Mouse (Mus musculus): ENCODE results near the gene Smg6. TPM values are rescaled to one million over a fixed set of nuclear protein-coding genes. Genes with fewer than 3 reads are reported as not detected.

Gene Smg6
- polyA plus RNA-seq, 1 experiment from 2014 or later, result 11.2 TPM

DNA sequence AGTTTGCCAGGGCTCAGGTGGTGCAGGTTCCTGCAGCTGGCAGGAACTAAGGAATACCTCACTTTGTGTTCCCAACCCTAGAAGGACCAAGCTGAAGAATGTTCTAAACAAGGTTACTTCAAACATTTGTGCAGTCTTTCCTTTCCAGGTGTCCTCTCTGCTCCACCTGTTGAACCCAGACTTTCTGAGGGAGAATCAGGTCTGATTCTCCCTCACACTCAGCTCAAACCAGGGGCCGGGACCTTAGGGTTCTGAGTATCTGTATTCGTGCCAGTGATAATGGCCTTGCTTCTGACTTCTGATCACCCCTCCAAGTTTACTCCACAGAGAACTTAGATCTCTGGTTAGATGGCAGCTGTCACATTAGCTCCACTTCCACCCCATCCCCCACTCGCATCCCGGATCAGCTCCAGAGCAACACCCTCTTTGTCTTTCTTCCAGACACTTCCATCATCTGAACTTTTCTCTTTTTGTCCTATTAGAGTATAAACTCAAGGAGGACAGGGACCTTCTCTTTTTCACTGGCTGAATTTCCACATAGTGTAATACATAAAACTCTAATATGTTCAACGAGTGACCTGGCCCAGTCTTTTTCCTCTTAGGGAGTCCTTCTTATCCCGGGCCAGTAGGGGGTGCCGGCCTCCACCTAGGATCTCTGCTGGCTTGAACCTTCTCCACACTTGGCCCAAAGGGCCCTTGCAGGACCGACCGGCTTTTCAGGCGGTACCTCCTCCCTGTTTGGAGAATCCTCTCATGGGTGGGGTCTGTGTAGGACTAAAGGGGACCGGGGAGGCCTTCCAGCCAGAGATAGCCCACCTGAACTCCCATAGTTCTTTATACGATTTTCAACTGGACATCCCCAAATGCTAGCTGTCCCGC, 267.0 kb downstream of the Smg6 start:
- 26% methylated on average over 13 of the region's 13 CpGs for WGBS

DNA sequence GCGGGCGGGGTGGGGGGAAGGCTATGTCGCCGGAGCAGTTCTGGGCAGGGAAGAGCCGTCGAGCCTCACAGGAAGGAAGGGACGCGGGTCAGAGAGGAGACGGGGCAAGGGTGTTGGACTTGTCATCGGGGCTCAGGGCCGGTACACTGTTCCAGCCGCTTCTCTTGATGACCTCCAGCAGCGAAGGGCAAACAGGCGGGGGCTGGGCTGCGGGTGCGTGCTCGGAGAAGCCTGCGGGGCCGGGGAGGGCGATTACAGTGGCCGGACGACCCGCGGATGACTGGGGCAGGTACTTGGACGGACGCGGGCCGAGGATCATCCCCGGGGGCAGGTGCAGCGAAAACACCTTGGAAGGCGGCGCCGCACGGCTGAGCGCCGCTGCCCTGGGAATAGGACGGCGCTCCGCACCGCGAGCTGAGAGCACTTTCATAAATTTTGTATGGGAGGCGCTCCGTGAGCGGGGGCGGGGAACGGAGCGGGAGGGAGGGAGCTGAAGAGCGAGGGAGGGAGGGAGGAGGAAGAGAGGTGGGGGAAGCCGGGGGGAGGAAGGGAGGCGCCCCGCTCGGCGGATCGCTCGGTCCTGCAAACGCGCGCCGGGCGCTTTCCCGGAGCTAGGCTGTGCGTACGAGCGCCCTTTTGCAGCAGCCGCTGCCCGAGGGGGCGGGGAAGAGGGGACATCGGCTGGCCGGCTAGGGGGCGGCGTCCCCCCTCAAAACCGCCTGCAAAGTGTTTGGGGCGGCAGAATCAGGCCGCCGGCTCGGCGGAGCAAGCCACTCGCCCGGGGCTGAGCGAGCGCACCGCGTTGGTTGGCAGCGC, 267.8 kb downstream of the Smg6 start, which contains the start of gene Rtn4rl1:
Rtn4rl1 (plus strand) TSS at position 528 of the 816 bp plus-strand sequence.
- peak; percentile 55 for ATAC-seq (replicated peaks; ENCODE audit: extremely low read depth, insufficient read depth, low FRiP score)
- Histone ChIP-seq H3K36me3 (ENCODE audit: control insufficient read depth, insufficient read depth) (no peaks in the 10 kb centered on the region), H3K27ac (ENCODE audit: low read length) (peak within 1 kb of the TSS; percentile 91), H3K9me3 (replicated peaks; ENCODE audit: control insufficient read depth, low read length) (no peaks in the 10 kb centered on the region), H3K9ac (ENCODE audit: low read length) (peak within 1 kb of the TSS; percentile 81), H3K4me1 (ENCODE audit: control insufficient read depth, insufficient read depth, low read length) (peaks cover 50% of the 10 kb centered on the region), H3K4me2 (ENCODE audit: low read depth, low read length) (peak within 1 kb of the TSS; percentile 81), H3K27me3 (ENCODE audit: control insufficient read depth, insufficient read depth, low read length) (peaks cover 11% of the 10 kb centered on the region), H3K4me3 (ENCODE audit: low read length) (peak within 1 kb of the TSS; percentile 70)
- under 1% methylated on average over 74 of the region's 84 CpGs for WGBS

More for the DNA sequence above, 267.0 kb downstream of the Smg6 start:
- no peaks in the 10 kb centered on the region for H3K9me3 ChIP-seq (replicated peaks; ENCODE audit: control insufficient read depth, low read length)
- peak overlapping the region; percentile 70 for H3K4me3 ChIP-seq (ENCODE audit: low read length)
- H3K4me1 ChIP-seq (ENCODE audit: control insufficient read depth, insufficient read depth, low read length), result peaks cover 50% of the 10 kb centered on the region
- peak overlapping the region; percentile 91 for H3K27ac ChIP-seq (ENCODE audit: low read length)
- peak overlapping the region; percentile 81 for H3K9ac ChIP-seq (ENCODE audit: low read length)
- H3K27me3 ChIP-seq (ENCODE audit: control insufficient read depth, insufficient read depth, low read length), result peaks cover 11% of the 10 kb centered on the region
- peak overlapping the region; percentile 81 for H3K4me2 ChIP-seq (ENCODE audit: low read depth, low read length)
- no peaks in the 10 kb centered on the region for H3K36me3 ChIP-seq (ENCODE audit: control insufficient read depth, insufficient read depth)
- ATAC-seq (replicated peaks; ENCODE audit: extremely low read depth, insufficient read depth, low FRiP score), result peak; percentile 70

- Histone ChIP-seq H3K36me3 (ENCODE audit: control insufficient read depth, insufficient read depth) (no peaks in the 10 kb centered on the region), H3K4me3 (ENCODE audit: low read length) (peak overlapping the region; percentile 70), H3K4me1 (ENCODE audit: control insufficient read depth, insufficient read depth, low read length) (peaks cover 46% of the 10 kb centered on the region), H3K4me2 (ENCODE audit: low read depth, low read length) (peak overlapping the region; percentile 81), H3K27ac (ENCODE audit: low read length) (peak overlapping the region; percentile 78), H3K9me3 (replicated peaks; ENCODE audit: control insufficient read depth, low read length) (no peaks in the 10 kb centered on the region), H3K9ac (ENCODE audit: low read length) (peak overlapping the region; percentile 81), H3K27me3 (ENCODE audit: control insufficient read depth, insufficient read depth, low read length) (peaks cover 11% of the 10 kb centered on the region)
- no peak for ATAC-seq (replicated peaks; ENCODE audit: extremely low read depth, insufficient read depth, low FRiP score)
- under 1% methylated on average over 52 of the region's 52 CpGs for WGBS
Observed at GRCm38 (mm10) chr11:75194121-75194849, 268.7 kb downstream of the Smg6 start.

DNA sequence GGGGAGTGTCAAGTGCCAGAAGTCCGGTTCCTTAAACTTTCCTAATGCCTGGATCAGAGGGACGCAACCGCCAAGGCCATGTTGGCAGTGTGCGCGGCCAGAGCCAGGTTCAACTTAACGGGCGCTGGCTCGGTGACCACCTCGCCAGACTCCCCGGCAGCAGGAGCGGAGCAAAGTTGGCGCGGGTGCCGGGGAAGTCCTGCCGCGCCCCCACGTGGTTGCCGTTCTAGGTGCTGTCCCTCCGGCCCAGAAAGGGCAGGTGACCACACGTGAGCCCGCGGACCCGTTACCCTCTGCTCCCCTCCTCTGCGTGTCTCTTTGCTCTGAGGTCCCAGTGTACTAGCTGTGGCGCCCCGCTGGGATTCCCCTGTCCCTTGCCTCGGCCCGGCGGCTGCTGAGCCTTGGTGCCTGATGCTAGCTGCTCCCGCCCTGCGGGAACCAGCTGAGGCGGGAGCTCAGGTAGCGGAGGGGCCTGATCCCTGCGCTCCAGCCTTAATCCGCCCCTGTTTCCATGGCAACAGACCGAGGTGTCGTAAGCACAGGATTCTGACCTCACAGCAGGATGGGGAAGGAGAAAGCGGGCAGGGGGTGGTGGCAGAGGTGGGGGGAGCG, 269.3 kb downstream of the Smg6 start:
- no peak for ATAC-seq (replicated peaks; ENCODE audit: extremely low read depth, insufficient read depth, low FRiP score)
- peak overlapping the region; percentile 81 for H3K4me2 ChIP-seq (ENCODE audit: low read depth, low read length)
- H3K4me3 ChIP-seq (ENCODE audit: low read length), result peak overlapping the region; percentile 70
- peaks cover 11% of the 10 kb centered on the region for H3K27me3 ChIP-seq (ENCODE audit: control insufficient read depth, insufficient read depth, low read length)
- H3K4me1 ChIP-seq (ENCODE audit: control insufficient read depth, insufficient read depth, low read length), result peaks cover 42% of the 10 kb centered on the region
- no peaks in the 10 kb centered on the region for H3K9me3 ChIP-seq (replicated peaks; ENCODE audit: control insufficient read depth, low read length)
- H3K27ac ChIP-seq (ENCODE audit: low read length), result peak overlapping the region; percentile 9; the same call in 1 of the 2 replicates
- H3K36me3 ChIP-seq (ENCODE audit: control insufficient read depth, insufficient read depth), result no peaks in the 10 kb centered on the region
- peak overlapping the region; percentile 81 for H3K9ac ChIP-seq (ENCODE audit: low read length)
- WGBS, result 1% methylated on average over 39 of the region's 39 CpGs

GRCm38 (mm10) chr11:75196131-75196530, 270.5 kb downstream of the Smg6 start:
- no peak overlapping the region for H3K27ac ChIP-seq (ENCODE audit: low read length)
- WGBS, result 75% methylated on average over 6 of the region's 6 CpGs
- ATAC-seq (replicated peaks; ENCODE audit: extremely low read depth, insufficient read depth, low FRiP score), result no peak
- H3K27me3 ChIP-seq (ENCODE audit: control insufficient read depth, insufficient read depth, low read length), result peaks cover 11% of the 10 kb centered on the region
- H3K4me3 ChIP-seq (ENCODE audit: low read length), result no peak overlapping the region
- H3K9me3 ChIP-seq (replicated peaks; ENCODE audit: control insufficient read depth, low read length), result no peaks in the 10 kb centered on the region
- no peak overlapping the region for H3K9ac ChIP-seq (ENCODE audit: low read length)
- H3K4me2 ChIP-seq (ENCODE audit: low read depth, low read length), result no peak overlapping the region
- no peaks in the 10 kb centered on the region for H3K36me3 ChIP-seq (ENCODE audit: control insufficient read depth, insufficient read depth)
- peaks cover 39% of the 10 kb centered on the region for H3K4me1 ChIP-seq (ENCODE audit: control insufficient read depth, insufficient read depth, low read length)

- H3K27me3 ChIP-seq (ENCODE audit: control insufficient read depth, insufficient read depth, low read length), result peaks cover 11% of the 10 kb centered on the region
Observed at GRCm38 (mm10) chr11:75197956-75198355, 272.3 kb downstream of the Smg6 start.

DNA sequence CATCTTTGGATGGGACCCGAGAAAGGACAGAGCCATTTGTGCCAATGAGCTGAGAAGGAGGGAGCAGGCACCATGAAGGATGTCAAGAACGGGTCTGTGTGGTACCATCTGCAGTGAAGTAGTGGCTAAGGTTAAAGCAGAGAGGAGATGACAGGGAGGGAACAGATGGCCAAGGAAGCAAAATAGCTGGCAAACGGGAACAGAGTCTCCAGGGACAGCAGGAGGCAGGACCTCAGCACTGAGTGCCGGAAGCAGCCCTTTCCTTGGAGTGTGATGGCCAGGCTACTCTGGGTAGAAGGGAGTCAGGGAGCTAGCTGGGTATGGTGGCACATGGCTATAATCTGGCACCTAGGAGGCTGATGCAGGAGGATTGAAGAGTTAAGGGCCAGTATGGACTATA, 273.2 kb downstream of the Smg6 start:
- no peak for ATAC-seq (replicated peaks; ENCODE audit: extremely low read depth, insufficient read depth, low FRiP score)
- Histone ChIP-seq H3K9me3 (replicated peaks; ENCODE audit: control insufficient read depth, low read length) (no peaks in the 10 kb centered on the region), H3K4me3 (ENCODE audit: low read length) (no peak overlapping the region), H3K27me3 (ENCODE audit: control insufficient read depth, insufficient read depth, low read length) (peaks cover 11% of the 10 kb centered on the region), H3K4me2 (ENCODE audit: low read depth, low read length) (no peak overlapping the region), H3K36me3 (ENCODE audit: control insufficient read depth, insufficient read depth) (no peaks in the 10 kb centered on the region), H3K27ac (ENCODE audit: low read length) (no peak overlapping the region), H3K9ac (ENCODE audit: low read length) (no peak overlapping the region), H3K4me1 (ENCODE audit: control insufficient read depth, insufficient read depth, low read length) (peaks cover 37% of the 10 kb centered on the region)
- WGBS, result 64% methylated on average over 4 of the region's 4 CpGs

More at GRCm38 (mm10) chr11:75197956-75198355, 272.3 kb downstream of the Smg6 start:
- no peaks in the 10 kb centered on the region for H3K9me3 ChIP-seq (replicated peaks; ENCODE audit: control insufficient read depth, low read length)
- H3K27ac ChIP-seq (ENCODE audit: low read length), result no peak overlapping the region
- 52% methylated on average over 7 of the region's 7 CpGs for WGBS
- no peak for ATAC-seq (replicated peaks; ENCODE audit: extremely low read depth, insufficient read depth, low FRiP score)
- no peak overlapping the region for H3K9ac ChIP-seq (ENCODE audit: low read length)
- H3K4me3 ChIP-seq (ENCODE audit: low read length), result no peak overlapping the region
- H3K36me3 ChIP-seq (ENCODE audit: control insufficient read depth, insufficient read depth), result no peaks in the 10 kb centered on the region
- H3K4me1 ChIP-seq (ENCODE audit: control insufficient read depth, insufficient read depth, low read length), result peaks cover 32% of the 10 kb centered on the region
- no peak overlapping the region for H3K4me2 ChIP-seq (ENCODE audit: low read depth, low read length)

DNA sequence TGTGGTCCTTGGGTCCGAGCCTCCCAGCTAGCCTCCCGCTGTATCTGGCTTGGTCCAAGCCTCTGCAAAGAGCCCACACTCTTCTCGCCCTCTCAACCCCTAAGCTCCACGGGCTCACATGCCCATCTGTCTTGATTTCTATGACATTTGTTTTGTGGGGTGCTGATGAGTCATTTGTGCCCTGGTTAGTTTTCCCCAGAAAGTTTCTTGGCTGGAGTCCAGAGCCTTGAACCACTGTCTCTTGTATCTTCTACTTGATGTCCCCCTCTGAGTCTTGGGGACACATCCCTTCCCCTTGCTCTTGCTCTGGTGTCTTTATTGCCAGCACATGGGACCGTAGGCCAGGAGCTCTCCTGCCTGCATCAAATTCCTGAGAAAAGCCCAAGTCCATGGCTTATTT, 274.3 kb downstream of the Smg6 start:
- no peak overlapping the region for H3K9ac ChIP-seq (ENCODE audit: low read length)
- H3K4me2 ChIP-seq (ENCODE audit: low read depth, low read length), result no peak overlapping the region
- H3K27ac ChIP-seq (ENCODE audit: low read length), result no peak overlapping the region
- no peaks in the 10 kb centered on the region for H3K36me3 ChIP-seq (ENCODE audit: control insufficient read depth, insufficient read depth)
- H3K27me3 ChIP-seq (ENCODE audit: control insufficient read depth, insufficient read depth, low read length), result peaks cover 11% of the 10 kb centered on the region
- WGBS, result 70% methylated on average over 5 of the region's 5 CpGs
- H3K9me3 ChIP-seq (replicated peaks; ENCODE audit: control insufficient read depth, low read length), result no peaks in the 10 kb centered on the region
- peaks cover 48% of the 10 kb centered on the region for H3K4me1 ChIP-seq (ENCODE audit: control insufficient read depth, insufficient read depth, low read length)
- no peak overlapping the region for H3K4me3 ChIP-seq (ENCODE audit: low read length)
- ATAC-seq (replicated peaks; ENCODE audit: extremely low read depth, insufficient read depth, low FRiP score), result no peak
